Mouse (Mus musculus): Measurements from ENCODE around the gene C2cd2l. TPM values are rescaled to one million over a fixed set of nuclear protein-coding genes. Genes with fewer than 3 reads are reported as not detected.

The C2cd2l gene
- polyA plus RNA-seq, 2 experiments, result 7.5 to 19.6 TPM

- Histone ChIP-seq H3K36me3 (ENCODE audit: control insufficient read depth, insufficient read depth, low read length) (peaks cover 53% of the 10 kb centered on the region), H3K4me1 (ENCODE audit: control insufficient read depth, insufficient read depth, low read length) (peaks cover 4% of the 10 kb centered on the region), H3K27ac (replicated peaks; ENCODE audit: low read depth, low read length) (no peak overlapping the region), H3K4me3 (replicated peaks; ENCODE audit: low read length) (no peak overlapping the region), H3K27me3 (ENCODE audit: control insufficient read depth, insufficient read depth, low read length) (no peaks in the 10 kb centered on the region), H3K9me3 (ENCODE audit: control insufficient read depth, low read length) (no peaks in the 10 kb centered on the region), H3K4me2 (replicated peaks; ENCODE audit: low read depth, low read length, severe bottlenecking) (no peak overlapping the region), H3K9ac (ENCODE audit: low read depth, low read length, severe bottlenecking) (no peak overlapping the region)
- 89% methylated on average over 6 of the region's 6 CpGs for whole genome bisulfite sequencing
- no peak for DNase-seq (ENCODE audit: low spot score)
- no peak for TF ChIP-seq POLR2A (IDR thresholded peaks at IDR 0.05; ENCODE audit: borderline replicate concordance, extremely low read depth, insufficient read depth, insufficient read length)
- ATAC-seq (ENCODE audit: low FRiP score, low read depth), result no peak
Measured at GRCm38 (mm10) chr9:44345570-44346433, 25.7 kb upstream of the C2cd2l start.

- H3K4me1 ChIP-seq (ENCODE audit: control insufficient read depth, insufficient read depth, low read length), result peaks cover 4% of the 10 kb centered on the region
- H3K27ac ChIP-seq (replicated peaks; ENCODE audit: low read depth, low read length), result peak within 1 kb of the TSS; percentile 92
- peak within 1 kb of the TSS; percentile 83 for H3K9ac ChIP-seq (ENCODE audit: low read depth, low read length, severe bottlenecking)
- 0% methylated on average over 26 of the region's 39 CpGs for WGBS
- H3K4me3 ChIP-seq (replicated peaks; ENCODE audit: low read length), result peak within 1 kb of the TSS; percentile 83
- H3K27me3 ChIP-seq (ENCODE audit: control insufficient read depth, insufficient read depth, low read length), result no peaks in the 10 kb centered on the region
- H3K36me3 ChIP-seq (ENCODE audit: control insufficient read depth, insufficient read depth, low read length), result peaks cover 42% of the 10 kb centered on the region
- H3K9me3 ChIP-seq (ENCODE audit: control insufficient read depth, low read length), result no peaks in the 10 kb centered on the region
- TF ChIP-seq POLR2A (IDR thresholded peaks at IDR 0.05; ENCODE audit: borderline replicate concordance, extremely low read depth, insufficient read depth, insufficient read length), result peak; percentile 52; the same call in 1 of the 2 replicates
- DNase-seq (ENCODE audit: low spot score) (peak; percentile 94), ATAC-seq (ENCODE audit: low FRiP score, low read depth) (peak; percentile 96)
- peak within 1 kb of the TSS; percentile 66 for H3K4me2 ChIP-seq (replicated peaks; ENCODE audit: low read depth, low read length, severe bottlenecking)
Measured at GRCm38 (mm10) chr9:44343781-44344421, 23.8 kb upstream of the C2cd2l start, which contains the start of gene Hmbs. TSS of gene Hmbs (minus strand) at chr9:44344228.

- 4% methylated on average over 6 of the region's 6 CpGs for WGBS
- Histone ChIP-seq H3K4me3 (replicated peaks; ENCODE audit: low read length) (peak overlapping the region; percentile 83), H3K9me3 (ENCODE audit: control insufficient read depth, low read length) (no peaks in the 10 kb centered on the region), H3K4me2 (replicated peaks; ENCODE audit: low read depth, low read length, severe bottlenecking) (peak overlapping the region; percentile 66), H3K36me3 (ENCODE audit: control insufficient read depth, insufficient read depth, low read length) (peaks cover 40% of the 10 kb centered on the region), H3K27me3 (ENCODE audit: control insufficient read depth, insufficient read depth, low read length) (no peaks in the 10 kb centered on the region), H3K27ac (replicated peaks; ENCODE audit: low read depth, low read length) (peak overlapping the region; percentile 92), H3K4me1 (ENCODE audit: control insufficient read depth, insufficient read depth, low read length) (peaks cover 4% of the 10 kb centered on the region), H3K9ac (ENCODE audit: low read depth, low read length, severe bottlenecking) (peak overlapping the region; percentile 83)
- ATAC-seq (ENCODE audit: low FRiP score, low read depth) (no peak), DNase-seq (ENCODE audit: low spot score) (no peak)
- TF ChIP-seq POLR2A (IDR thresholded peaks at IDR 0.05; ENCODE audit: borderline replicate concordance, extremely low read depth, insufficient read depth, insufficient read length), result no peak
Measured at GRCm38 (mm10) chr9:44343290-44343689, 23.2 kb upstream of the C2cd2l start.

- Histone ChIP-seq H3K36me3 (ENCODE audit: control insufficient read depth, insufficient read depth, low read length) (peaks cover 39% of the 10 kb centered on the region), H3K9me3 (ENCODE audit: control insufficient read depth, low read length) (no peaks in the 10 kb centered on the region), H3K9ac (ENCODE audit: low read depth, low read length, severe bottlenecking) (no peak overlapping the region), H3K27me3 (ENCODE audit: control insufficient read depth, insufficient read depth, low read length) (no peaks in the 10 kb centered on the region), H3K27ac (replicated peaks; ENCODE audit: low read depth, low read length) (no peak overlapping the region), H3K4me1 (ENCODE audit: control insufficient read depth, insufficient read depth, low read length) (peaks cover 5% of the 10 kb centered on the region), H3K4me3 (replicated peaks; ENCODE audit: low read length) (no peak overlapping the region), H3K4me2 (replicated peaks; ENCODE audit: low read depth, low read length, severe bottlenecking) (peak overlapping the region; percentile 66; the same call in 1 of the 2 replicates)
- no peak for TF ChIP-seq POLR2A (IDR thresholded peaks at IDR 0.05; ENCODE audit: borderline replicate concordance, extremely low read depth, insufficient read depth, insufficient read length)
- no peak for ATAC-seq (ENCODE audit: low FRiP score, low read depth)
- no peak for DNase-seq (ENCODE audit: low spot score)
- WGBS, result 90% methylated on average over 1 of the region's 1 CpGs
Measured at GRCm38 (mm10) chr9:44342605-44343004, 22.5 kb upstream of the C2cd2l start.

GRCm38 (mm10) chr9:44342173-44342572, 22.1 kb upstream of the C2cd2l start:
- Histone ChIP-seq H3K9me3 (ENCODE audit: control insufficient read depth, low read length) (no peaks in the 10 kb centered on the region), H3K4me2 (replicated peaks; ENCODE audit: low read depth, low read length, severe bottlenecking) (no peak overlapping the region), H3K27me3 (ENCODE audit: control insufficient read depth, insufficient read depth, low read length) (no peaks in the 10 kb centered on the region), H3K4me3 (replicated peaks; ENCODE audit: low read length) (no peak overlapping the region), H3K27ac (replicated peaks; ENCODE audit: low read depth, low read length) (no peak overlapping the region), H3K4me1 (ENCODE audit: control insufficient read depth, insufficient read depth, low read length) (peaks cover 9% of the 10 kb centered on the region), H3K9ac (ENCODE audit: low read depth, low read length, severe bottlenecking) (no peak overlapping the region), H3K36me3 (ENCODE audit: control insufficient read depth, insufficient read depth, low read length) (peaks cover 39% of the 10 kb centered on the region)
- DNase-seq (ENCODE audit: low spot score) (no peak), ATAC-seq (ENCODE audit: low FRiP score, low read depth) (no peak)
- no peak for TF ChIP-seq POLR2A (IDR thresholded peaks at IDR 0.05; ENCODE audit: borderline replicate concordance, extremely low read depth, insufficient read depth, insufficient read length)
- WGBS, result 73% methylated on average over 3 of the region's 3 CpGs
